Mouse (Mus musculus): Measurements from ENCODE around the gene Olfr101.

DNA sequence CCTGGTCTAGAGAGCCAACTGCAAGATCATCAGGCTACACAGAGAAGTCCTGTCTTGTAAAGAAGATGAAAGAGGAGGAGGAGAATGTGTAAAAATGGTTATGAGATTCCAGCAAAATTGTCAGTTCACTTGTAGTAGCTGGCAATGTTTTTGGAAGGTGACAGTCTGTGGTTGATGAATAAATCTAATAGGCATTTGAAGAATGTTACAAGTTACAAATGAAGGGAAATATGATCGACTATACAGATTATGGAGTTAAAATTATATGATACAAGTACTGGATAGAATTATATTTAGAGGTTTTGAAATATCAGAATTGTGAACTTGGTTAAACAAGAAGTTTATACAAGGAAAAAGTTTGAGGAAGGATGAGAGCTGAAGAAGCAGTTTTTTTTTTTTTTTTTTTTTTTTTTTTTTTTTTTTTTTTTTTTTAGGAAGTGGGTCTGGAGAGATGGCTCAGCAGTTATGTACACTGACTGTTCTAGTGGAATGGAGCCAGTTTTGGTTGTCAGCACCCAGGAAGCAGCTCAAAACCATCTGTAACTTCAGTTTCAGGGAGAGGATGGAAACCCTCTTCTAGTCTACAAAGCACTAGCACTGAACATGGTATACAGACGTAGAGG lies 28.4 kb downstream of the Olfr101 start:
- TF ChIP-seq CTCF (IDR thresholded peaks at IDR 0.05; ENCODE audit: low read depth) (no peak), EP300 (IDR thresholded peaks at IDR 0.05; ENCODE audit: low read depth) (no peak)

Data from heart, postnatal 0 days (tissue).